ENCODE assay signal across 12 mouse cellular contexts in genomic region chr5:119835053-119835867, GRCm38 (mm10). TPM values are rescaled to one million over a fixed set of nuclear protein-coding genes. Genes with fewer than 3 reads are reported as not detected.
A peak's percentile ranks its signal among the peaks of the same experiment; 100 is the strongest.
DNase-seq lines count a peak whose midpoint lies in the region; ATAC-seq lines count a peak whose summit lies in the region.
"Had no signal": no experiment of that assay in that cellular context is flagged by ENCODE, and none has a peak within 500 bp of the region (broad histone marks: within the 10 kb centered on the region; RNA-seq: fewer than 3 reads in every experiment).

No protein-coding gene starts in this region.

- peak; percentile 92 for DNase-seq in heart, adult 11 months
- DNase-seq in heart, adult 8-10 months (ENCODE audit: low spot score): no peak
- DNase-seq in right cerebral cortex, postnatal 25 days: peak; percentile 16
- DNase-seq in right cerebral cortex, postnatal 36 days (ENCODE audit: low spot score in 2 of 2): no peak
- DNase-seq in retina, postnatal 1 day: peak; percentile 74
- DNase-seq in gastrocnemius, postnatal 25 days: no peak
- DNase-seq in cerebellum, adult 9-10 months: no peak
- DNase-seq: gastrocnemius, postnatal 10 days had no signal

- H3K4me1 ChIP-seq in heart, embryonic 11.5 days (ENCODE audit: control insufficient read depth, insufficient read depth, low read length): peaks cover 14% of the 10 kb centered on the region

- no peaks in the 10 kb centered on the region for H3K36me3 ChIP-seq in heart, embryonic 11.5 days (ENCODE audit: control insufficient read depth, insufficient read depth, low read length)

- peak overlapping the region; percentile 97 for H3K27ac ChIP-seq in heart, embryonic 11.5 days (ENCODE audit: low read depth, low read length)

- H3K27me3 ChIP-seq in heart, embryonic 11.5 days (ENCODE audit: control insufficient read depth, insufficient read depth, low read length): peaks cover 8% of the 10 kb centered on the region; the same call in 1 of the 2 replicates

- ATAC-seq in heart, embryonic 11.5 days (replicated peaks; ENCODE audit: insufficient number of reproducible peaks, low FRiP score, low TSS enrichment): no peak; the same call in 1 of the 2 replicates

- H3K4me3 ChIP-seq in heart, embryonic 11.5 days (ENCODE audit: low read depth, low read length): peak overlapping the region; percentile 76

- 1% methylated on average over 30 of the region's 30 CpGs for WGBS in heart, embryonic 11.5 days (ENCODE audit: insufficient replicate concordance)

- H3K4me2 ChIP-seq in heart, embryonic 11.5 days: peak overlapping the region; percentile 88

- no peaks in the 10 kb centered on the region for H3K9me3 ChIP-seq in heart, embryonic 11.5 days (replicated peaks; ENCODE audit: control insufficient read depth, low read length)

- peak overlapping the region; percentile 98 for H3K9ac ChIP-seq in heart, embryonic 11.5 days (ENCODE audit: low read depth, low read length)

RNA-seq across cellular contexts. Expression of gene Tbx5, which starts 2.8 kb away (rescaled TPM):
- 10 to 100 TPM; 22.5 to 44.9 (median 33.8) TPM for total RNA-seq in heart, adult 8-10 months (2022)
- polyA plus RNA-seq in heart, embryonic 11.5 days (2014; fragmentation: Nextera tagmentation; extraction: Ambion mirVana): 40.1 and 41.1 TPM in 2 replicates
- total RNA-seq in gastrocnemius, postnatal 25 days (2021): under 1 TPM in 1 of 2 experiments, not detected in 1; 0.19 TPM
- total RNA-seq: ES-E14; layer of hippocampus, postnatal 14 days; monocyte, adult 5-6 weeks had no signal

Comparison
In these comparisons a context has a peak if more than half of its experiments do, and no peak if none do; other contexts are left out.
1. DNase-seq: peak in heart, adult 11 months (single experiment), right cerebral cortex, postnatal 25 days (single experiment) and retina, postnatal 1 day (single experiment); none in heart, adult 8-10 months (single experiment), right cerebral cortex, postnatal 36 days (0 of 2), gastrocnemius, postnatal 25 days (single experiment) and cerebellum, adult 9-10 months (single experiment).
2. RNA of gene Tbx5, which starts 2.8 kb away (total RNA-seq): 22.5 to 44.9 TPM in heart, adult 8-10 months; 0.19 TPM in gastrocnemius, postnatal 25 days; every median in the first group is over 10 times any median in the second.